Mouse (Mus musculus): ENCODE data around the gene Acp2.

DNA sequence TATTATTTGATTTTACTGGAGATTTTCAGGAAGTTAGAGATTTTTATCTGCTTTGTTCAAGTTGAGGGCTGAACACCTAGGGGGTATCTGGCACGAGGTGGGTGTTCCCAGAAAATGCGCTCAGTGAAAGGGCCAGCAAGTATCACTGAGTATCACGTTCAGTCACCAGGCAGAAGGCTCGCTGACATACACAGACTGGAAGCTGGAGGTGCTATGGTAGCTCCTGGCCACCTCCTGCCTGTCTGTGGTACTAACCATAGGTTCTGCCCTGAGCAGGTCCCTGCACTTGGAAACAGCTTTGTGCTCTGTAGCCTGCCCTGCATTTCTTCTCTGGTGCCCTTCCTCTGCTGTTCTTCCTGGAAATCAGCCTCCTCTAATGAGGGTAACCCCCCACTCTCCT, 49.8 kb downstream of the Acp2 start:
- no peak for TF ChIP-seq MAX (IDR thresholded peaks at IDR 0.05)
- no peak for TF ChIP-seq MYOD1 (IDR thresholded peaks at IDR 0.05; ENCODE audit: control insufficient read depth, insufficient read length, low read depth)
- no peak for TF ChIP-seq CEBPB (IDR thresholded peaks at IDR 0.05; ENCODE audit: low read depth)
- TF ChIP-seq CTCF (IDR thresholded peaks at IDR 0.05; ENCODE audit: control insufficient read depth, insufficient read depth, insufficient read length): no peak
- TF ChIP-seq MYOG (IDR thresholded peaks at IDR 0.05; ENCODE audit: control insufficient read depth, extremely low read depth, insufficient read length): no peak

Data from C2C12 (cell line).